Mouse (Mus musculus) brain, adult 2 months (tissue): ENCODE measurements at regions not wholly inside any gene's neighbourhood (a gene's known extent, or its start where the extent isn't known, plus 50 kb on each side); places are given as distances from the start of the nearest gene placed in this dataset.

ENCODE experiments used
- DNase-seq: peaks from one replicate; pipeline ENCODE4 v3.0.0; 2011; ENCODE audit warnings: low read depth, low spot score

DNA sequence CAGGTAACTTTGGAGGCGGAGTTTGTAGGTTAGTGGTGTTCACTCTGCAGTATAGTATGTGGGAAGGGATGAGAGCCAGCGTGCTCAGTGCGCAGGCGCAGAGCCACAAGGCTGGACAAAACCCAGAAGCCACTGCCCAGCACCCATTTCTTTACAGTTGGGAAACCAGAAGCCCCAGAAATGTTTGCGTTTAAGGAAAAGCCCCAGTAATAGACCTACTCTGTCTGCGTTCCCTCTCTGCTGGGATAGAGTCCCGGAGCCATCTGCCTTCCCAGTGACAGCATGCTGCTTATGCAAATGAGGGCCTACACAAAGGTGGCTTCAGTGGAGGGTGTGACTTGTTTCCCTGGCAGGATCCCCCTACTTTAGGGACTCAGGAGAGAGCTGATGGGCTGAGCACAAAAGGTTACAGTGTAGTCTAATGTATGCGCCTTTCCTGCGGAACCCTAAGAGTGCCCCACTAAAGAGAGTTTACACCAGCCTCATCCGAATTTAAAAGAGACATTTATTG is 456.0 kb downstream of the Irx1 start:
- DNase-seq, result peak; percentile 55

DNA sequence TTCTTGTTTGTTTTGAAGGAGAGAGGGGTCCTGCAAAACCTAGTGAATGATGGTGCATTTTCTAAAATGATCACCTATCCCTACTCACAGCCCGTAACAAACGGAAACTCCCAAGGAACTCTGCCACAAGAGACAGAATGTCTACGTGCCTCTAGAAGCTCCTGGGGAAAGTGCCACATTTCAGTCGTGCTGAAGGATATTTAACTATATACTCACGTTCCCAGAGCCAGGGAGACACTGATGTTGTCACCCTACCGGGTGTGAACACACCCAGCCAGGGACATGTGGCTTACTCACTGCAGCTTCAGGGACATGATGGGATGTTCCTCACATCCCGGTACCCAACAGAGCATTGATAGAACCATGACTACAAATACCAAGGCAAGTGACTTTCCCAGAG is 456.7 kb downstream of the Irx1 start:
- peak; percentile 27 for DNase-seq

DNA sequence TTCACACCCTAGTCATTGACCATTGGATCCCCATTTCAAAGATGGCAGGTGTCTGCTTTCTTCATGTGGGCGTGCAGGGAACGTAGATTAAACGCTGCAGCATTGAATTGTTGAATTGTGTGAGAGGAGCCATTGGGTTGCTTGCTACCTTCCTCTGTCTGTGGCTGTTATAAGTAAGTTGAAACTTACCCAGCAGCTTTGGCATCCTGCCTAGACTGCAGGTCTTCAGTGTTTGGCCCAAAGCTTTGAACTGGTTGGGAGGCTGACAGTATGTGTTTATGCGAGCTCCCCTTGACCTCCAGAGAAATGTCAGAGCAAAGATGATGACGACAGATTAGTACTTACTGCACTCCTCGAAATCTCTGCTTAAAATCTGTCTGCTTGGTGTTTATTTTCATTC is 473.8 kb downstream of the Irx1 start:
- no peak for DNase-seq

DNA sequence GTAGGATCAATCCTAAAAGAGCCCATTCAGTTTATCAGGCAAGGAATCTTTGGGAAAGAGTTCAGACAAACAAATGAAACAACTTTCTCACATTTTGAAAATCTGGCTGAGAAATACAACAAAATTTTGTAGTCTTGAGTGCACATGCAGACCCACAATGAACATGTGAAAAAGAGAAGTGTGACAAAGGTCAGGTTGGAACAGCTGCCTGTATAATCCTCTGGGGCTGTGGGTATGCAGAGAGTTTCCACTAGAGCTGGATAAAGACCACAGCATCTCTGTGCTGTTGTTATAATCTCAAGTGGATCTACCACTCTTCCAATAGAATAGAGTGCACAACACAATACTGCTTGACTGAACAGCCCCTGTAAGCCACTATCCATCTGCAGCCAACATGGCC is 482.3 kb downstream of the Irx1 start:
- no peak for DNase-seq

DNA sequence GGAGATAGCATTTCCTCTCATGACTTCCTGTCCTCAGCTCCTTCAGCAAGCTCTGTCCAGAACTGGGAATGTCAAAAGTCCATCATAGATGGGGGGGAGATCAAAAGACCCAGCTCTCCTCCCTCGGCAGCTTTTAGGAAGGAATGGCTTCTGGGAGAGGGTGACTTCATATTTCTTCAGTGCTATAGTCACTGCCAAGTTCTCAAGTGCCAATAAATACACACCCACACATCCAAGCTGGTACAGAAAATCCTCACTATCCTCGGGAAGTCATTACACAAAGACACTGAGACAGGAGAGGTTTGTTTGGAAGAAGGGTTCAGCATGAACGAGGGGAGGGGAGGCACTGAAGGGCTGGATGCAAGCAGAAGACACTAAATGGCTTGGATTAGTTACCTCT is 502.0 kb downstream of the Irx1 start:
- peak; percentile 59 for DNase-seq

DNA sequence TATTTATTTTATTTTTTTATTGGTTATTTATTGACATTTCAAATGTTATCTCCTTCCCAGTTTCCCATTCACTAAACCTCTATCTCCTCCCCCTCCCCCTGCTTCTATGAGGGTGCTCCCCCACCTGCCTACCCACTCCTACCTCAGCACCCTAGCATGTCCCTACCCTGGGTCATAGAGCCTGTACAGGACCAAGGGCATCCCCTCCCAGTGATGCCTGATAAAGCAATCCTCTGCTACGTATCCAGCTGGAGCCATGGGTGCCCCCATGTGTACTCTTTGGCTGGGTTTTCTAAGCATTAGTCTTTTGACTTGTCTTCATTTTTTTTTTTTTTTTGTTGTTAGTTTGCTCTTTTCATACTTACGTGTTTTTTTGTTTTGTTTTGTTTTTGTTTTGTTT is 502.9 kb downstream of the Irx1 start:
- no peak for DNase-seq

DNA sequence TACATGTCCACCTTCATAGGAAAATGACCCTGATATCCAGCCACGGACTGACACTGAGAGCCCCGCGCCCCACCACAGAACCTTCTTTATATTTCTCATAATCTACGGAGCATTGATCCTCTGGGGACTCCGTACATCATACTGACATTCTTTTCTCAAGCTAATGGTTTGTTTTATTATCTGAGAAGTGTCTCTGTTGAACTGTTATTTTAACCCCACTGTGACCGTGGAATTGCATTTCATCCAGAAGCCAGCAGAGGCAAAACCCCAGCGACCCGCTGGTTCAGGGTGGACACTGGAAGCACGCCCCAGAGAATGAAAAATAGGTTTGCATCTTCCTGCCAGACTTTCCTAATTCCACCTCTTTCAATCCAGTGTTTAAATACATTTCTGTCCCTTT is 503.4 kb downstream of the Irx1 start:
- DNase-seq, result no peak

DNA sequence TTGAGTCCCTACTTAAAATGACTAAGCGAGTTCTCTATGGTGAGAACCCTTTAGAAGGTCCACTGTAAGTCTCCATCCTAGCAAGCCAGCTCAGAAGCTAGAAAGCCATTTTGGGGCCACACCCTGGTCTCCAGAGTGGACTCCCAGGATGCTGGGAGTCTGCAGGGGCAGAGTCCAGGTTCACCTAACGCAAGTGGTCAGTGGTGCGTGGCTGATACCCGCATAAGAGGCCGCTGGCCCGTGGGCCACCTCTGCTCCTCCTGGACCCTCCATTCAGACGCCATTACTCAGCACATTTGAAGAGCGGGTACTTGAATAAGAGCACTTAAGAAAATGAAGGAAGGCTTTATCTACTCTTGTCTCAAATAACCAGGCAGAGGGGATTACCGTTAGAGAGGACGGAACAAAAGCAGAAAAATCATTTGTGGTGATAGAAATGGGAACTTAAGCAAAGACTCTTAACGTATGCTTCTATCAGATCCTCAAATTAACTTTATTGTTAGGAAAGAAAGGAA is 504.4 kb downstream of the Irx1 start:
- no peak for DNase-seq

DNA sequence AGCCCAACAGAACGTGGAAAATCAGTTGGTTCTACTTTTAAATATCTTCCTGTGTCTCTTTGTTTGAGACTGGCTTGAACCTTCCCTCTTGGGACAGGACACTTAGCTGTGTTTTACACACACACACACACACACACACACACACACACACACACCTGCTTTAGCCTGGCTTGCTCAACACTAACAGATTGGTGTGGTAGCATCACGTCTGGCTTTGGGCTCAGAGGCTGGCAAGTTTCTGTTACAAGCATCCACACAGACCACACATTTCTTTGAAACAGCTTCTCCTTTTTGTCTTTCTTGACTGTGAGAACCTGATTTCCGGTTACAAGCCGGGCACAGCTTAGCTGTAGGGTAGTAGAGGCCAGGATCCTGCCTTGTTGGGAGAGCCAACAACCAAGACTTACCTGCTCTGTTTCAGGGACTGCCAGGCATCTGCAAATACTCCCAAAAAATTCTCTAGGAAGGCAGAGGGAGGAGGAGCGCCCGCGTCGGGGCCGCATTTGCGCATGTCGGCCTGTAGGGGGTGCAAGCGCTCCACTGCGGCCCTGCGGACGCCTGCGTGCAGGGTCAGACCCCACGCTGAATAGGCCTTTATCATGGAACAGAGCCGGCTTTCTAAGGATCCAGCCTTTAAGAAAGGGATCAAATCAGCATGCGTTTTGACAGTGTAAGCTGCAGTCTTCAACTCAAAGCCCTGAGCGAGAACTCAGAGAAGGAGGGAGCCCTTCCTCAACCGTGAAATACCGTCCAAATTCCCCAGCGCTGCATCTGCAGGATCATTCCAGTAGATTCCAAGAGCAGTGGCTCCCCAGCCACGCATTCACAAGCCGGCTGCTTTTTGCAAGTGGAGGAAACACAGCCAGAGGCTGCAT is 505.2 kb downstream of the Irx1 start:
- peak; percentile 70 for DNase-seq

DNA sequence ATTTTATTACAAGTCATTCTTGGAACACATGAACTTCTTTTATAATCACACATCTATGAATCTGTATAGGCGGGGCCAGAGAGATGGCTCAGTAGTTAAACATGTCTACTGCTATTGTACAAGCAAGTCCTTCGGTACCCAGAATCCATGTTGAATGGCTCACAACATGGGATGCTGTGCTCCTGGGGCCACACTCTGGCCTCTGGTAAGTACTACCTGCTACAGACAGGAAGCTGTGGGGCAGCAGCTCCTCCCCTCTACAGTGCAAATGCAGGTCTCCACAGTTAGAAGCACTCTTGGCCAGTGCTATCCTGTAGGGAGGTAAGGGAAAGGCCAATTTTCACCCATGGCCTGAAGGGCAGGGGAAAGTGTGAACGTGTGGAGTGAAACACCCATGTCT is 506.0 kb downstream of the Irx1 start:
- no peak for DNase-seq

DNA sequence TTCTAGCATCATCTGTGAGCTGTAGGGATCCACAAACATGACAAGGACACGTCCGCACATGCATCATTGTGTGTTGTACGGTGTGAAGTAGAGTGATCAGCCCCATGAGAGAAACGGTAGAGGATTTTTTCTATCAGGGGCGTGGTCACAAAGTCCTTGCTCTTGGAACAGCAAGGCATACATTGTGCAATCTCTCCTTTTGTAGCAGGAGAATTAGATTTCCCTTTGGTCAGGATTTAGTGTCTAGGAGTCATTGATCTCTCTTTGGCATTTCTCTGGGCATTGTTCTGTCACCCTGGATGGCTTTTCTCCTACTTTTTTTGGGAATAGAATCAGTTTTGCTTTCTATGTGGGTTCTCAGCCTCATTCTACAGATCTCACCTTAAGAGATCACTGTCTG is 511.3 kb downstream of the Irx1 start:
- DNase-seq, result no peak

DNA sequence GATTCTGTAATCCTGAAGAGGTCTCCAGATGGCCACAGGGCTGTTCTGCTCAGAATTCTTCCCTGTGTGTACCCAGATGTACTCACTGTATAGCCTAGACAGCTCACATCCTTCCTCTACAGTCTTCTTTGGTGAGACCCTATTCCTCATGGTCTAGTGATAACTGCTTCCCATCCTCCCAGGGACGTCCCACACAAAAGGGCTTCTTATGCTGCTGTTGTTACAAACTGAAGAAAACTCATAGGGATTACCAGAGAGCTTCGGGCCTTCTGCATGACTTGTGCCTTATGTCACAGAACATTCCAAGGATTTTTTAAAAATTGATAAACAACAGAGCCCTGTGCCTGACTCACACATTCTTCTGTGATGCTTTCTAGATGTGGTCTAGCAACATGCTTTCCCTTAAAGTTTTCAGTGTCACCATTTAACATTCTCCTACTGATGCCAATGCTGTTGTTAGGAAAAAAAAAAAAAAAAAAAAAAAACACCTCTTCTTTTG is 525.9 kb downstream of the Irx1 start:
- no peak for DNase-seq

DNA sequence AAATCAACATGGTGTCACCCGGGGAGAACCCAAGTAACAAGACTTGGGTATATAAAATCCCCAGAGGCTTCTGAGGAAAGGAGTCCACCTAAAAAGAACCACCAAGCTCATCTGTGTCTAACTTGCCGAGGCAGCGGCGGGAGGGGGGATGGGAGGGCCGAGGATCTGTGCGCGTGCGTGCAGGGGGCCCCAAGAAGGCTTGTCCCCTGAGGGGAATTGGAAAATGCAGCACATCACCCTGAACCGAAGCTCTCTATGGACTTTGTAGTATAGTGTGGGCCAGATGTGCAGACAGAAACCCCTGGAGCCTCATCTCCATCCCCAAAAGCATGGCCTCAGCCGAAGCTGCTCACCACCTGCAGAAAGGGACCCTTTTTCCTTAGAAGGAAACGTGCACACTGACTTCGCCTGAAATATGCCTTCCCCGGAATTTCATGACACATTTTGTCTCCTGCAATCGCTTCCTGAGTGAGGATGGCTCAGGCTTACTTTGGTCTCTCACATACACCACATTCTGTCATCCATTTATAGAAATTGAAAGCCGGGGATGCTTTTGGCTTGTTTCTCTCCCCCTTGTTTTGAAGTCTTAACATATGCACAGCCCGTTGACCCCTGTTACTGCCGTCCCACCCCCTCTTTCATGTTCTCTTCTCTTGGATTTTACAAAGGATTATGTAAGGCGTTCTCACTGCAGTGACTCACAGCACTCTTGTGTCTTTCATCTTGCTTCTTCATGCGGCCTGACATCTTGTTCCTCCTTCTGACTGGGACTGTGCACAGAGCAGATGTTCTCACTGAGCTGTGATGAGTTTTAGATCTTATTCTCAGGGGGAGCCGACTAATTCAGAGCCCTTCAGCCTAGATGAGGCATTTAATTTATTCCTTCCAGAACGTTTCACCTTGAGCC is 559.6 kb downstream of the Irx1 start:
- peak; percentile 83 for DNase-seq

DNA sequence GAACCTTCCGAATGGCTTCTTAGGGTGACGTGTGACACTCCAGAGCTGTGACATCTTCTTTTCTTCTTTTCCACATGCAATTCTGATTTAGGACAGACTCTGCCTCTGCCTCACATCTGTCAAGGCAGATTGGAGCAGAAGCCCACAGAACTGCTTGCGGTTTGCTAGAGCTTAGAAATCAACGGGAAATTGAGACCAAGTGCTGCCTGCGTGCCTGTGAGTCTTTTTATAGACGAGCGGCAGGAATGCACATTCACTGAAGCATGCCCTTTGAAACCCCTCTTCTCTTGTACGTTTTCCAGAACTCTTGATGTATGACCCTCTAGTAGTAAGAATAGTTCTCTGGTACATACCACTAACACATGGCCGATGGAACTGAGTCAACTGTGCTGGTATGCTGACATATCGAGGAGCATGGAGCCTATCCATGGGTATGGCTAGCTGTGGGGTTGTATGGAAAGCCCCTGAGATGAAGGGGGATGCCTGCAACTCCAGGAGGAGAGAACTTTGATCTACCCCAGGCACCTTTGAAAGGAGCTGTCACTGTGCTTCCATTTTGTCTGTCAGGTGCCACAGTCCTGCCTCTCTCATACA is 552.2 kb upstream of the Adamts16 start:
- no peak for DNase-seq

DNA sequence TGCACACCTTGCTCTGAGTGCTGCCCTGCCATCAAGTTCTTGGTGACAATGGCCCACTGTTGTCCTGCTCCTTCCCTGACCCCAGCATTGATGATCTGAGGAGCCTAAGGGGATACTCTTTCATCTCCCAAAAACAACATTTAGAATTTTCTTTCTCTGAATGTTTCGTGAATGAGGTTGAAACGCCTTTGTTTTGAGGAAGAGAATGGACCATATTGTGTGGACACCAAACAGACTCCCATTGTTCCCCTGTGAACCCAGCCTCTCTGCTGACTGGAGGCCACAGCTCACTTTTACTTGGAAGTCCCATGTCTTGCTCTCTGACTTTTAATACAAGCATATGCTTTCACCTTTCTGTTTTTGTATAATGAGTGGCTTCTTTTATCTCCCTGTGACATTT is 537.0 kb upstream of the Adamts16 start:
- peak; percentile 60 for DNase-seq

DNA sequence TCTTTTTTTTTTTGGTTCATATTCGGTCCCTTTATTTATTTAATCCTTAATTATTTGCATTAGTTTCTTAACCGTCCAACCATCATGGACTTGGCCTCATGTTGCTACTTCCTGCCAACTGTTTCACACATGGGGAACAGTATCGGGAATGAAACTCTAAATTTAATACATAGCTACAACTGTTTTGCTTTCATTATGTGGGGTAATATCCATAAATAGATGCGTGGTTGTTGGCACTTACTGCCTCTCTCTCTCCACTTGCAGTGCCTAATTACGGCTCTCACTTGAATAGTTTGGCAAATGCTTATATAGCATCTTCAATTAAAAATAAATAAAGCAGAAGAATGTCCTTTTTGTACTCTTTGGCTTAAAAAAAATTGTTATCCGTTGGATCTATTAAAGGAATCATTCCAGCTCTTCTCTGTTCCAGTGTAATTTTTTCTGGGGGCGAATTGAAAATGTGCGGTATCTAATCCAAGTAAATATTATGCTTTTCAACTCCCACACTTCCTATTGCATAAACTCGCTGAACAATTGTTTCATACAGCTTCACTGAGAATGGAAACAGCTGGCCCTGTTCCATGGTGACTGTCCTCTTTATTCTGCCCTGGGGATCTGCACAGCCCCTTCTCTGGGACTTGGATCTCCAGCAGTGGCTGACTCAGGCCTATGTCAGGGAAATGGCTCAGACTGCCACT is 534.4 kb upstream of the Adamts16 start:
- DNase-seq, result peak; percentile 87

DNA sequence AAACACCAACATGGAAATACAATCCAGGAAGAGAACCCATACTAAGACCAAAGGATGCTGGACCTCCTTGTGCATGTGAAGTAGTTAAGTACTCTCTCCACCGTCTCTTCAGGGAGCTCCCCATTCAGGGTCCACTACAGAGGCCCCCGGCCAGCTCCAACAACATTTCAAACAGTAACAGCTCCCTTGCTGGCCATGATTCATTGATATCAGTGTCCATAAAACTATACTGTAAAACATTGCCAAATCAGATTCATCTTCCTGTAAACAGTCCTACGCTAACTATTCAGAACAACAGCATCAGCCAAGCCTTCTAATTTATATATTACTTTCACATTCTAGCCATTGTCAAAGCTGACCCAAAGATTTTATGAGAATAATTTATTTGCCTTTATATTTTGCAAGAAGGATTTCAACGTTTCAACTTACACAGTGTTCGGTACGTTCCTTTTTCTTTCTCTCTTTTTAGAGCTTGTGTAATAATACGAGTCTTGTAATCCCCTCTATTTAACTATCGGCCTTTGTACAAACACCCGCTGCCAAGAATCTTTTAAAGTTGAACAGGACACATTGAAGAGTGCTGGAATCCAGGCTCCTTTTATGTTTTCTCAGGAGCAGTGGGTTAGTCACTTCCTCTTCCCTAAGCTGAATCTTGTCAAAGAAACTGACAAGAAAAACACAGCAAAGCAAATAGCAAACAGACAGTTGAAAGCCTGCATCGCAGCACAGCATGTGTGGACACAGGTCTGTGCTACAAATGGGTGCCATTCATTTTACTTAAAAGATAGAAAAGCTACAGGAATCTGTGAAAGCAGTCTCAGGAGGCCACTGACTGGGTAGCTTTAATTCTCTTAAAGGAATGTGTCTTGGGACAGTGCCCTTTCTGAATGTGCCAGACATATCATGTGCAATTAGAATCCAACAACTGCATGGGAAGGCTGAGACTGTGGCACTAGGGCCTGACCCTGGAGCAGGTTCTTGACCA is 531.4 kb upstream of the Adamts16 start:
- DNase-seq, result no peak

DNA sequence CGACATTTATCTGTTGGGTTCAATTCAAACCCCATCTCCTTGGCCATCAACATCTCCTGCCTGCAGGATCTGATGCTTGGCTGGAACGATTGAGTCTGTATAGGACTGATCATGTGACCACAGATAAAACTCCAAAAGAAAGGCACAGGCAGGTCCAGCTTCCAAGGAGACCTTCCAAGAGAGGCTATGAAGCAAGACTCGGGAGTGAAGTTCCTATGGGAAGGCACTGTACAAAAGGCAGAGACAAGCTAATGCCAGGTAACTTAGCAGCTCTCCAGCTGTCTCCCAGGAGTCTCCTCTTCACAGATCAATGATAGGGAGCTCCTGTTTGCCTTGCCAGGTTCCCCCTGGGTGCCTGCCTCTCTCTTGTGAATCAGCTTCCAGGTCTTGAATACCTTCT is 528.2 kb upstream of the Adamts16 start:
- no peak for DNase-seq

DNA sequence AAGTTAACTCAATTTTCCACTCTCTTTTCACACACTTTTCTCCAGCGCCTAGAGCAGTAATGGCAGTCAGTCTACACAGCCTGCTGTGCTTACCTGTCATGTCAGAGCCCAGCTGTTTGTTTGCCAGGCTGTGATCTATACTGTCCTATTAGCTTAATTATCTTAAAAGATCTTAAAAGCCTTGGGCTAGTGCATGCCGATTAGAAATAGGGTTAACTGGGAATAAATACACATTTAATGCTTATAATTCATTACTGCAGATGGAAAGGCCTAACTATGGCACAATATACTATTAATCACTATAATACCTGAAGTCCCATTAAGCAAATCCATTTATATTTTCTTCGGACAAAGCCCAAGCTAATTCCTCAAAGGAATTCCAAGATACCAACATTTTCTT is 523.6 kb upstream of the Adamts16 start:
- DNase-seq, result no peak

DNA sequence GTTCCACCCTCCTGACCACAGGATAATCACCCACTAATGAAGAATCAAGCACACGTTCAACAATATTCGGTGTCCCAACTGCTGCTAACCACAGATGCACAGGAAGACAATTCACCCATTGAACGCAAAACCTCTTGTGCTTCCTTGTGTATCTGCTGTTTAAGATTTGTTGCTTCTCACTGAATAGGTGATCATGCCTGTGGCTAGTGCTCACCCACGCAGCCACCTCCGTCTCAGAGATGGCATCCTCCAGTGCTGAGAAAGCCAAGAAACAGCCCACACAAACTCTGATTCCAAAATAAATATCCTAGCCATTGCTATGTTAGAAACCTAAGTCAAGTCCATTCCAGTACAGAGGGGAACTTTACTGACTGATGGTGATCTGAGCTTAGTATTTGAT is 520.7 kb upstream of the Adamts16 start:
- DNase-seq, result peak; percentile 20
